Mouse (Mus musculus) kidney, embryonic 14.5 days (tissue): ENCODE measurements at regions not wholly inside any gene's neighbourhood (a gene's known extent, or its start where the extent isn't known, plus 50 kb on each side); places are given as distances from the start of the nearest gene placed in this dataset.

Experiments used
- ATAC-seq: fragments of 200-750 bp; cut with Nextera tagmentation; 2 replicates; pipeline ENCODE4 v1.8.0; 2017; ENCODE audit warnings: moderate number of reproducible peaks, mild to moderate bottlenecking, moderate TSS enrichment, moderate library complexity; ENCODE audit not compliant: low FRiP score, low TSS enrichment
- H3K27ac ChIP-seq: fragments of 300-500 bp; sonication (generic); 2 replicates; pipeline ENCODE4 v1.5.1; 2014; ENCODE audit warnings: low read depth, mild to moderate bottlenecking, low read length, moderate library complexity, mixed read lengths
- H3K27me3 ChIP-seq: fragments of 300-500 bp; sonication (generic); 2 replicates; pipeline ENCODE4 v1.6.1; 2014; ENCODE audit warnings: mild to moderate bottlenecking, low read length; ENCODE audit not compliant: control insufficient read depth, insufficient read depth
- H3K36me3 ChIP-seq: fragments of 300-500 bp; sonication (generic); 2 replicates; pipeline ENCODE4 v1.6.1; 2014; ENCODE audit warnings: low read length, mixed read lengths; ENCODE audit not compliant: control insufficient read depth, insufficient read depth
- H3K4me1 ChIP-seq: fragments of 300-500 bp; sonication (generic); 2 replicates; pipeline ENCODE4 v1.6.1; 2014; ENCODE audit warnings: low read length, mixed read lengths; ENCODE audit not compliant: control insufficient read depth, insufficient read depth
- H3K4me2 ChIP-seq: fragments of 300-500 bp; sonication (generic); replicated peaks from 2 replicates; pipeline ENCODE4 v1.6.1; 2014; ENCODE audit warnings: low read depth, mild to moderate bottlenecking, low read length
- H3K4me3 ChIP-seq: fragments of 300-500 bp; sonication (generic); 2 replicates; pipeline ENCODE4 v1.5.1; 2014; ENCODE audit warnings: mild to moderate bottlenecking, low read length
- H3K9ac ChIP-seq: fragments of 300-500 bp; sonication (generic); 2 replicates; pipeline ENCODE4 v1.6.1; 2014; ENCODE audit warnings: low read depth, mild to moderate bottlenecking, low read length, moderate library complexity
- H3K9me3 ChIP-seq: fragments of 300-500 bp; sonication (generic); 2 replicates; pipeline ENCODE4 v1.6.1; 2016; ENCODE audit warnings: low read length; ENCODE audit not compliant: control insufficient read depth
- WGBS: fragments of 180-500 bp; shearing (Covaris S2); extraction: QIAGEN DNeasy Blood & Tissue Kit; methylation state at CpG from one replicate; pipeline ENCODE4 v1.1.7; 2014; 5-methylcytosine and 5-hydroxymethylcytosine counted together

- WGBS, result 53% methylated on average over 8 of the region's 8 CpGs
- no peak overlapping the region for H3K4me2 ChIP-seq
- no peak overlapping the region for H3K27ac ChIP-seq
- no peaks in the 10 kb centered on the region for H3K36me3 ChIP-seq
- no peak overlapping the region for H3K4me3 ChIP-seq
- H3K4me1 ChIP-seq, result no peaks in the 10 kb centered on the region
- no peaks in the 10 kb centered on the region for H3K9me3 ChIP-seq
- H3K27me3 ChIP-seq, result no peaks in the 10 kb centered on the region
- no peak for ATAC-seq
- H3K9ac ChIP-seq, result no peak overlapping the region
Observed at GRCm38 (mm10) chr12:15218504-15218903, 598.2 kb downstream of the Trib2 start.

GRCm38 (mm10) chr12:15216180-15216579 lies 600.5 kb downstream of the Trib2 start:
- Histone ChIP-seq H3K9me3 (no peaks in the 10 kb centered on the region), H3K27ac (no peak overlapping the region), H3K4me2 (no peak overlapping the region), H3K4me1 (no peaks in the 10 kb centered on the region), H3K27me3 (no peaks in the 10 kb centered on the region), H3K9ac (no peak overlapping the region), H3K36me3 (no peaks in the 10 kb centered on the region), H3K4me3 (no peak overlapping the region)
- WGBS, result 78% methylated on average over 3 of the region's 3 CpGs
- no peak for ATAC-seq

GRCm38 (mm10) chr12:15174411-15175041 lies 642.2 kb downstream of the Trib2 start:
- Histone ChIP-seq H3K27me3 (no peaks in the 10 kb centered on the region), H3K9ac (no peak overlapping the region), H3K4me2 (no peak overlapping the region), H3K27ac (no peak overlapping the region), H3K36me3 (no peaks in the 10 kb centered on the region), H3K4me1 (no peaks in the 10 kb centered on the region), H3K4me3 (no peak overlapping the region), H3K9me3 (no peaks in the 10 kb centered on the region)
- peak; percentile 97 for ATAC-seq
- 33% methylated on average over 6 of the region's 6 CpGs for WGBS

GRCm38 (mm10) chr12:15162605-15163004 lies 654.1 kb downstream of the Trib2 start:
- ATAC-seq, result no peak
- Histone ChIP-seq H3K27ac (no peak overlapping the region), H3K4me3 (no peak overlapping the region), H3K27me3 (no peaks in the 10 kb centered on the region), H3K9ac (no peak overlapping the region), H3K9me3 (no peaks in the 10 kb centered on the region), H3K36me3 (no peaks in the 10 kb centered on the region), H3K4me2 (no peak overlapping the region), H3K4me1 (no peaks in the 10 kb centered on the region)
- 78% methylated on average over 5 of the region's 5 CpGs for WGBS

- Histone ChIP-seq H3K4me2 (no peak overlapping the region), H3K27ac (no peak overlapping the region), H3K4me1 (no peaks in the 10 kb centered on the region), H3K36me3 (no peaks in the 10 kb centered on the region), H3K9me3 (no peaks in the 10 kb centered on the region), H3K9ac (no peak overlapping the region), H3K4me3 (no peak overlapping the region), H3K27me3 (no peaks in the 10 kb centered on the region)
- 82% methylated on average over 3 of the region's 3 CpGs for WGBS
- ATAC-seq, result no peak
Observed at GRCm38 (mm10) chr12:15161864-15162263, 654.9 kb downstream of the Trib2 start.

- ATAC-seq, result no peak
- H3K36me3 ChIP-seq, result no peaks in the 10 kb centered on the region
- H3K9me3 ChIP-seq, result no peaks in the 10 kb centered on the region
- WGBS, result 82% methylated on average over 2 of the region's 2 CpGs
- no peaks in the 10 kb centered on the region for H3K27me3 ChIP-seq
- no peak overlapping the region for H3K4me2 ChIP-seq
- H3K4me1 ChIP-seq, result no peaks in the 10 kb centered on the region
- H3K9ac ChIP-seq, result no peak overlapping the region
- no peak overlapping the region for H3K4me3 ChIP-seq
- no peak overlapping the region for H3K27ac ChIP-seq
Observed at GRCm38 (mm10) chr12:15160478-15160998, 656.2 kb downstream of the Trib2 start.

GRCm38 (mm10) chr12:15146398-15146797 lies 670.3 kb downstream of the Trib2 start:
- H3K4me3 ChIP-seq, result no peak overlapping the region
- no peaks in the 10 kb centered on the region for H3K4me1 ChIP-seq
- no peak overlapping the region for H3K9ac ChIP-seq
- H3K36me3 ChIP-seq, result no peaks in the 10 kb centered on the region
- no peak overlapping the region for H3K27ac ChIP-seq
- no peaks in the 10 kb centered on the region for H3K9me3 ChIP-seq
- WGBS, result 70% methylated on average over 2 of the region's 2 CpGs
- H3K4me2 ChIP-seq, result no peak overlapping the region
- no peak for ATAC-seq
- no peaks in the 10 kb centered on the region for H3K27me3 ChIP-seq

- Histone ChIP-seq H3K4me2 (no peak overlapping the region), H3K4me1 (no peaks in the 10 kb centered on the region), H3K27ac (no peak overlapping the region), H3K36me3 (no peaks in the 10 kb centered on the region), H3K9ac (no peak overlapping the region), H3K9me3 (no peaks in the 10 kb centered on the region), H3K27me3 (no peaks in the 10 kb centered on the region), H3K4me3 (no peak overlapping the region)
- ATAC-seq, result peak; percentile 71; the same call in 1 of the 2 replicates
- 19% methylated on average over 5 of the region's 5 CpGs for WGBS
Observed at GRCm38 (mm10) chr12:15137039-15137438, 679.7 kb downstream of the Trib2 start.

GRCm38 (mm10) chr12:15124179-15124578 lies 692.5 kb downstream of the Trib2 start:
- no peak overlapping the region for H3K4me3 ChIP-seq
- H3K9me3 ChIP-seq, result no peaks in the 10 kb centered on the region
- H3K4me2 ChIP-seq, result no peak overlapping the region
- H3K36me3 ChIP-seq, result no peaks in the 10 kb centered on the region
- no peak overlapping the region for H3K9ac ChIP-seq
- H3K4me1 ChIP-seq, result no peaks in the 10 kb centered on the region
- ATAC-seq, result no peak
- H3K27ac ChIP-seq, result no peak overlapping the region
- no peaks in the 10 kb centered on the region for H3K27me3 ChIP-seq
- WGBS, result 82% methylated on average over 3 of the region's 3 CpGs
